Mouse (Mus musculus): ENCODE measurements around the gene Axin2.

DNA sequence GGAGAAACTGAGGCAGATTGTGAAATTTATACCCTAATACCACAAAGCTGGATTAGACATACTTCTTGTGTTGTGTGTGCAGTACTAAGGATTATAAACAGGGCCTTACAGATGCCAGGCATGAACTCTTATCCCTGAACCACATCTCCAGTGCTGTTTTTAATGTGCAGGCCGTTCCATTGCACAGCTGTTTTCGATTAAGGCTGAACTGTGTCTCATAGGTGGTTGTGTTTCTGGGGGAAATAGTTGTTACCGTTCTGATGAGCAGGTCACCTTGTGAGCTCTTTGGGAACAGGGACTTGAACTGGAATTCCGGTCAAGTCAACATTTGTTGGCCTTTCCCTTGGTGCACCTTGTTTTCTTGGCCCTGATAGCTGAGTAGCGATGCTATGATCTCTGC is 38.5 kb upstream of the Axin2 start:
- TF ChIP-seq CTCF (IDR thresholded peaks at IDR 0.05; ENCODE audit: borderline replicate concordance, control insufficient read depth, extremely low read depth, insufficient read depth, low read length, poor library complexity) (no peak), POLR2A (IDR thresholded peaks at IDR 0.05; ENCODE audit: control insufficient read depth, extremely low read depth, insufficient read depth, low read length, poor library complexity) (no peak)

Data from thymus, adult 2 months (tissue).